12 mouse cellular contexts compared by ENCODE assay signal in the genomic region with DNA sequence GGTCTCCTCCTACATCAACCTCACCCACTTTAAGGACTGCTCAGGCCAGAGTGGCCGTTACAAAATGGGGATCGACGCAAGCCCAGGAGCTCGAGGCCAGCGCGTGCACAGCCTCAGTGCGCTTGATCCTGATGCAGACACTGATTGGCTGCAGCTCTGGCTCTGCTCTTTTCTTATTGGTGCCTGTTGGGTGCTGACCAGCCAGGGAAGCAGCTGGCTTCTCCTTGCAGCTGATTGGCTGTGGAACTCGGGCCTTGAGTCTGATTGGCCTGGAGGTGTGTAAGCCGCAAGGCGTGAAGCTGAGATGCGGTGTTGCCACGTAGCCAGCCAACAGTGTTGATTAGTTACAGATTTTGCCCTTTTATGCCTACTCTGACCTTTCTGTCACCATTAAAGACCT. TPM values are rescaled to one million over a fixed set of nuclear protein-coding genes. Genes with fewer than 3 reads are reported as not detected.
DNase-seq lines count a peak whose midpoint lies in the region; ATAC-seq and TF ChIP-seq lines count a peak whose summit lies in the region.
"Had no signal": no experiment of that assay in that cellular context is flagged by ENCODE, and none has a peak within 500 bp of the region (broad histone marks: within the 10 kb centered on the region; RNA-seq: fewer than 3 reads in every experiment).

Zbtb32 (minus strand) TSS at position 124 of the 400 bp plus-strand sequence.

- H3K27me3 ChIP-seq in erythroblast, embryonic 14.5 days (ENCODE audit: control insufficient read depth), result peaks cover 11% of the 10 kb centered on the region
- H3K27me3 ChIP-seq in spleen, adult 2 months (ENCODE audit: control insufficient read depth, insufficient read depth, low read length), result no peaks in the 10 kb centered on the region
- peaks cover 20% of the 10 kb centered on the region; the same call in 1 of the 2 replicates for H3K27me3 ChIP-seq in liver, embryonic 15.5 days

- H3K36me3 ChIP-seq in erythroblast, embryonic 14.5 days (ENCODE audit: control insufficient read depth), result no peaks in the 10 kb centered on the region
- H3K36me3 ChIP-seq in spleen, adult 2 months (ENCODE audit: control insufficient read depth, insufficient read depth, low read length), result no peaks in the 10 kb centered on the region
- H3K36me3 ChIP-seq in liver, embryonic 15.5 days (replicated peaks), result no peaks in the 10 kb centered on the region

- no peak for DNase-seq in spleen, adult 2 months (ENCODE audit: low read depth in 1 of 2, low spot score in 2 of 2)
- DNase-seq in spleen, postnatal 36 days (ENCODE audit: low spot score in 2 of 2), result no peak
- DNase-seq in testis, postnatal 14 days (ENCODE audit: low spot score), result peak; percentile 93
- DNase-seq in adrenal gland, postnatal 14 days, result no peak
- no peak for DNase-seq in yolk sac, embryonic 10.5 days (ENCODE audit: low spot score)
- DNase-seq: gastrocnemius, postnatal 14 days; thymus, adult 18-20 months had no signal

- no peak for ATAC-seq in erythroblast, adult 5-6 weeks (replicated peaks; ENCODE audit: low FRiP score, poor library complexity, severe bottlenecking)
- ATAC-seq in liver, embryonic 15.5 days (ENCODE audit: insufficient read depth), result no peak

- no peaks in the 10 kb centered on the region for H3K9me3 ChIP-seq in erythroblast, embryonic 14.5 days (ENCODE audit: control insufficient read depth, low read length)
- no peaks in the 10 kb centered on the region for H3K9me3 ChIP-seq in liver, embryonic 15.5 days (replicated peaks)

- TF ChIP-seq POLR2A in spleen, adult 2 months (IDR thresholded peaks at IDR 0.05; ENCODE audit: low read depth, low read length), result no peak

- peak within 1 kb of the TSS; percentile 49 for H3K4me2 ChIP-seq in liver, embryonic 15.5 days

- TF ChIP-seq CTCF in spleen, adult 2 months (IDR thresholded peaks at IDR 0.05; ENCODE audit: extremely low read depth, insufficient read depth, insufficient read length, insufficient replicate concordance), result no peak

- H3K4me1 ChIP-seq in erythroblast, embryonic 14.5 days (ENCODE audit: control insufficient read depth), result peaks cover 32% of the 10 kb centered on the region
- H3K4me1 ChIP-seq in spleen, adult 2 months (ENCODE audit: control insufficient read depth, insufficient read depth, insufficient read length), result peaks cover 6% of the 10 kb centered on the region; the same call in 1 of the 2 replicates
- peaks cover 23% of the 10 kb centered on the region for H3K4me1 ChIP-seq in liver, embryonic 15.5 days (replicated peaks)

- H3K9ac ChIP-seq in liver, embryonic 15.5 days, result no peak within 1 kb of the TSS

- WGBS in spleen, adult 2 months, result 93% methylated on average over 12 of the region's 12 CpGs
- 87% methylated on average over 12 of the region's 12 CpGs for WGBS in liver, embryonic 15.5 days (ENCODE audit: insufficient replicate concordance)

- peak within 1 kb of the TSS; percentile 39 for H3K4me3 ChIP-seq in erythroblast, embryonic 14.5 days (replicated peaks)
- no peak within 1 kb of the TSS for H3K4me3 ChIP-seq in spleen, adult 2 months (ENCODE audit: extremely low read depth, insufficient read depth, insufficient read length)
- no peak within 1 kb of the TSS for H3K4me3 ChIP-seq in liver, embryonic 15.5 days (replicated peaks)
- H3K4me3 ChIP-seq: myocyte had no signal

- H3K27ac ChIP-seq in spleen, adult 2 months (ENCODE audit: insufficient read depth, low read length), result no peak within 1 kb of the TSS
- no peak within 1 kb of the TSS for H3K27ac ChIP-seq in liver, embryonic 15.5 days (replicated peaks)

RNA-seq across cellular contexts. Expression of gene Zbtb32, which starts in this region (rescaled TPM):
- 0.07 and 0.20 TPM in 2 replicates for polyA plus RNA-seq in erythroblast, embryonic 14.5 days (2012)
- not detected in 2 replicates for total RNA-seq in erythroblast, adult 5-6 weeks (2015; ENCODE audit: low replicate concordance)
- total RNA-seq in erythroblast, adult 5-6 weeks (2017; ENCODE audit: low replicate concordance), result not detected in 2 replicates
- 10.2 and 10.3 TPM in 2 replicates for polyA plus RNA-seq in spleen, adult 2 months (2012; rRNA removed)
- 0.17 and 0.22 TPM in 2 replicates for polyA plus RNA-seq in liver, embryonic 15.5 days (2015; fragmentation: Nextera tagmentation; extraction: Ambion mirVana)
- total RNA-seq in adrenal gland, postnatal 14 days (2021), result 0.85 and 1.1 TPM in 2 replicates
- total RNA-seq: gastrocnemius, postnatal 14 days; left cerebral cortex, adult 18-20 months had no signal
